Mouse (Mus musculus): ENCODE data around the gene Taf3.

Gene Taf3

DNA sequence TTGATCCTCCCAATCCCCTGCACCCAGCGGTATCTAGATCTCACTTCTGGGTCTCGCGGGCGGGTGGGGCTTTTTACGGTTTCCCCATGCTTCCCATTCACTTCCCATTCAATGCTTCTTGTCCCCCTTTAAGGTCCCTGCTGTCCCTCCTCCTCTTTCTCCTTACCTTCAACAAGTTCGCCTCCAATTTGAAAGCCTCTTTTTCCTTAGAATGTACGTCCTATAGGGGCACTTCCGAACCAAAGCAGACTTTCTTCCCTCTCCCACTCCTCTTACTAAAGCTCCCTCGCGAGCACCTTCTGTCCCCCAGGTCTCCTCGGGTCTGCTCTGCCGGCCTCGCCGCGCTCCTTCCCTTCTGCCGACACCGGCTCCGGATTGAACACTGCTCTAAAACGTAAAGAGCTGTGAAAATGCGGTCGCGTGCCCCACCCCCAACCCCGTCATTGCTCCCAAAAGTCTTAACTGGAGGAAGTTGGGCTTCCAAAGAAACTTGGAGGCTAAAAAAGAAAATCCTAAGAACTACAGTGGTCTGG lies 158.7 kb downstream of the Taf3 start, which contains the start of gene Gata3:
Gene Gata3 (minus strand): TSS at position 384 of the 533 bp plus-strand sequence.
- DNase-seq (ENCODE audit: low spot score in 2 of 2), result no peak

DNA sequence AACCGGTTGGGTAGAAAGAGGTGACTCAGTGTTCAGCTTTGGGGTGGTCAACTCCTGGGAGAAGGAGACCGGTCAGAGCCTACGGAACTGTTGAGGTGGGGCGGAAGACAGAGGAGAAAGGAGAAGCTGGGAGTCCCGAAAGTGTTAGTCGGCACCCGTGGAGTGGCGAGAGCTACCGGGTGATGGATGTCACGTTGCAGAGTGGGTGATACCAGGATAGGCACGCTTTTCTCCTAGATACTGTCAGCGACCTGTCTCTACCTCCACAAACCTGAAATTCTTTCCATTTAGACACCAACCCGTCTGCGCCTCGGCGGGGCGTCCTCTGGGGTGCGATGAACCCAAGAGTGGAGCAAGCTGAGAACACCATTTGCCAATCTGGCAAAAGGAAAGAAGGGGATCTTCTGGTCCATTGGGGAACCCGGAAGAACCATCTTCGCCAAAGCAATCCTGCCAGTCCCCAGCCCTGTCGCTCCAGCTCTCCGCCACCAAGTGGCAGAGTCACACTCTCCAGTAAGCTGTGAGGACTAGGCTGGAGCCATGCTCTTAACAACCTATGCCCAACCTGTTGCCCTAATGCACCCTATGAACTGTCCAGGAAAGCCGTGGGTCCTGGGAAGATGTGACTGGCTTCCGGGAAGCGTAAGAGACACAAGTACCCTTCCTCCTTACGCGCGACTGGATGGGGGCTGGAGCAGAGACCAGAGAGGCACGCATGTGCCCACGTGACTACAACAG lies 159.3 kb downstream of the Taf3 start, which contains the start of gene 9230102O04Rik:
Gene 9230102O04Rik (minus strand): TSS at position 628 of the 738 bp plus-strand sequence.
- DNase-seq (ENCODE audit: low spot score in 2 of 2), result no peak

DNA sequence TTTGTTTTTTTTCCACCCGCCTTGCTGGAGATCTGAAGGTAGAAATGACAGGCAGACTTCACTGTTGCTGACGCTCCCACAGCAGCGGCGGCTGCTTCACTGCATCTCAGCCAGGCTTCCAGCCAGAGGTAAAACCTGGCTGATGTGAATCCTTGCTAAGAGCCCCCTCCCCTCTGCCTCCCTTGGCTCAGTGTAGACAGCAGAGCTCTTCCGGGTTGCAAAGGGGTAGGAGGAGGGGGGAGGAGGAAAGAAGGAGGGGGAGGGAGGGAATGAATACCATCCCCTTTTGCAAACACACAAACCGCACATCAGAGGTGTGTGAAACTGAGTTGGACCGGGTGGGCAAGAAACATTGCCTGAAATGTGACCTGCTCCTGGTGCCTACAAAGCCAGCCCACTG lies 160.8 kb downstream of the Taf3 start:
- no peak for DNase-seq (ENCODE audit: low spot score in 2 of 2)

DNA sequence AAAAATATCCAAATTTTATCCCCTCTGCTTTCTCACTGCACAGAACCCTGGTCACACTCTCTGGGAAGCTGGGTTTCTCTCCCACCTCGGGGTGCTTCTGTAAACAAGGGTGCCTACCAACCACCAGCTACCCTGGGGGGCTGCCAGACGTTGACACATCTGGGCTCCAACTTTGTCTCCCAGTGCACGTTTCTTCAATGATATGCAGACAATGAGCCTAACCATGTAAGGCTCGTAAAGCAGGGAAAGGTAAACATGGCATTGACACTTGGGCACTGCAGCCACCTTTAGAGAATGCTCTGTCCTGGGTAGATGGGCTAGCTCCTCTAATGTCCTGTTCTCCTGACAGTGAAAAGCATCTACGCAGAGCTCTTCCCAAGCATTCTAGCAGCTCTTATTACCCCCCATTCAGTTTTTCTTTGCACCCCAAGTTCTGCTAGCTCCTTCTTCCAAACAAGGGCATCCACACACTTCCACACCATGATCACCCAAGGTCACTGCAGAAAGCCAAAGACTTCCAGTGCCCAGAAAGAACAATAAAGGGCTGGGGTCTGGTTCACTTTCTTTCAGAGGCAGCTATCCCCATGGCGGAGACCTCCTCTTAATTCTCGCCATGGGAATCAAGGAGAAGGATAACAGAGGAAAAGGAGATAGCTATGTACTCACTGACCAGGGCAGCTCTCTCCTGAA lies 161.3 kb downstream of the Taf3 start:
- no peak for DNase-seq (ENCODE audit: low spot score in 2 of 2)

DNA sequence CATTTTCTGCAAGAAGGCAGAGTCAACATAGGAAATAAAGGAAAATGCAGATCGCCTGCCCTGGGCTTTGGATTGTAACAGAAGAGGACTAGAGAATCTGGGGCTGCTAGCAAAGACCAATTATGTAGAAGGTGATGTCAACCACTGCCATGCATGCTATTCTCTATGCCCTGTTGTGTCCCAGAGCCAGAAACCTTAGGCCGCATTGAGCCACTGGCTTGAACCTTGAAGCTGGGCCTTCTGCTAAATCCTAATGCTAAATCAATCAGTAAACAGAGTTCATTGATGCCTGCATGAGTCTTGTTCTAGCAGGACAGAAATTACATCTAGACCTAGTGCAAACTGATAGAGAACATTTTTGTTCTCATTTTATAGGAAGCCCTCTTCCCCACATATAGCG lies 162.4 kb downstream of the Taf3 start:
- DNase-seq (ENCODE audit: low spot score in 2 of 2), result no peak

DNA sequence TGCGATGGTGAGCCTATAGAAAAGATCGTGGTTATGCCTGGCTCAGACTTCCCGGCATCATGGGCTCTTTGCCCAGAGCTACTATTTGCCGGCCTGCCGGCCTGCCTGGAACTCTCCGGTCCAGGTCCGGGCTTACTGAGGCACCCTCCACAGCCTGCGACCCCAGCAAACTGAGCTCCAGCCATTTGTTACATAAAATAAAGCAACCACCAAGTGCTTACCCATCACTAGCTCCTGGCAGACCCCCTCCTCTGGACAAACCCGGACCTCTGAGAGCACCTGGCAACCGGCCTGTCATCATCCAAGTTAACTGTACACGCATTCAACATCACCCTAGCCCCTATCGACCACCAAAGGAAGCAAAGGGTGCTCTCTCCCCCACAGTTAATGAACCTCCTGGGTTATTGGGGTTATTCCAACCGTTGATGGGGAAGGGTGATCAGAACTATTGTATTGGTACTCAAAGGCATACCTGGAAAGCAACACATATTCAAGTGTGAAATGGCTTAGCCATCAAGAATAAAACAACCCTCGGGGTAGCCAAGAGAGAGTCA lies 163.1 kb downstream of the Taf3 start:
- no peak for DNase-seq (ENCODE audit: low spot score in 2 of 2)

DNA sequence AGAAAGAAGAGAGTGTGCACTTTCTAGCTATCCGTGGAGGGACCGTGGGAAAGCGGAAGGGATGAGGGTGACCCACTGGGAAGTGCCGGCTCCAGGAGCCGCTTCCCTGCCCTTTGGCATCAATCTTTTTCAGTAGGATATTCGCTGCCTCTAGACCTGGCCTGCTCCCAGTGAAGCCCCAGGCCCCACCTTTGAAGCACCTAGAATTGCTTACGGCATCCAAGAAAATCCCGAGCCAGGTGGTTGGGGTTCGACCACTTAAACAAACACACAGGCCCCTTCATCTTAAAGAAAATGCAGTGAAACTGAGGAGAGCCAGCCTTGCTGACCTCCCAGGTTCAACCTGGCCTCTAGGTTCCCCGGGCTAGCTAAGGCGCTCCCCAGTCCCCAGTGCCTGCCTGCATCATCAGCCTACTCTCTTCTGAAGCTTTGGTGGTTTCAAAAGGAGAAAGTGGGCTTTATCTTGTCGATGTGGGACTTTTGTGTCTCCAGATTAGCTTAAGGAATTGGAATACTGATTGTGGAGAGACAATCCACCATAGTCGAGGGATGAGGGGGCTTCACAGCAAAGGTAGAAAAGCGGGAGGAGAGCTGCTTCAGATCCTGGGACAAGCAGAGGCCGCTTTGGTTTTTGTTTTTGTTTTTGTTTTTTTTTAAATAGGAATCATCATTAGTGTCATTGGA lies 163.7 kb downstream of the Taf3 start:
- no peak for DNase-seq (ENCODE audit: low spot score in 2 of 2)

DNA sequence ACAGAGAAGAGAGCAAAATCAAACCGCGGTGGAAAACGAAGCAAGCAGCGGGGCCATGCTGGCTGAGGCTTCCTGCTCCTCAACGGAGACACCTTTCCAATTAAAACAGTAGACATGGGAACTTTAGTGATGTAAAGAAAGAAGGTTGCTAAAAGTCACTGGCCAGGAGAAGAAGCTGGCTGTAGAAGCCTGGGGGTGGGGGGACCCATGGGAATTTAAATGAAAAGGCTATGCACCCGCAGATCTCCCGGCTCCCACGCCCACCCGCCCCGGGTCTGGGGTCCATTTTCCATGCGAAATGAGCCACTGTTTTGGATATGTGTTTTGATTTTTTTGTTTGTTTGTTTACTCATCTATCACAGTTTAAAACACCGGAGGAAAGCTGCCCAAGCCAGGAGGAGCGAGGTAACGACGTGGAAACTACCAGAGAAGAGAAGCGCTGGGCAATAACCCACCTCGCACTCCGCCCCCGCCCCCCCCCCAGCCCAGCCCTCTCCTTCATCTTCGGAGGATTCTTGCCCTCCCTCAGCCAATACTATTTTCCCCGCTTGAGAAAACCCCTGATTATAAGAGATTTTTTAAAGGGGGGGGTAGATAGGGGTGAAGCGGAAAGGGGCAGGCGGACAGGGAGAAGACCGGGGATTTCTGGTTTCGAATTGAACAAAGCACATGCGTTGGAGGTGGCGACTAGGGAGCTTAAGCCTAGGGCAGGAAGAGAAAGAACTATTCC lies 164.4 kb downstream of the Taf3 start:
- no peak for DNase-seq (ENCODE audit: low spot score in 2 of 2)

DNA sequence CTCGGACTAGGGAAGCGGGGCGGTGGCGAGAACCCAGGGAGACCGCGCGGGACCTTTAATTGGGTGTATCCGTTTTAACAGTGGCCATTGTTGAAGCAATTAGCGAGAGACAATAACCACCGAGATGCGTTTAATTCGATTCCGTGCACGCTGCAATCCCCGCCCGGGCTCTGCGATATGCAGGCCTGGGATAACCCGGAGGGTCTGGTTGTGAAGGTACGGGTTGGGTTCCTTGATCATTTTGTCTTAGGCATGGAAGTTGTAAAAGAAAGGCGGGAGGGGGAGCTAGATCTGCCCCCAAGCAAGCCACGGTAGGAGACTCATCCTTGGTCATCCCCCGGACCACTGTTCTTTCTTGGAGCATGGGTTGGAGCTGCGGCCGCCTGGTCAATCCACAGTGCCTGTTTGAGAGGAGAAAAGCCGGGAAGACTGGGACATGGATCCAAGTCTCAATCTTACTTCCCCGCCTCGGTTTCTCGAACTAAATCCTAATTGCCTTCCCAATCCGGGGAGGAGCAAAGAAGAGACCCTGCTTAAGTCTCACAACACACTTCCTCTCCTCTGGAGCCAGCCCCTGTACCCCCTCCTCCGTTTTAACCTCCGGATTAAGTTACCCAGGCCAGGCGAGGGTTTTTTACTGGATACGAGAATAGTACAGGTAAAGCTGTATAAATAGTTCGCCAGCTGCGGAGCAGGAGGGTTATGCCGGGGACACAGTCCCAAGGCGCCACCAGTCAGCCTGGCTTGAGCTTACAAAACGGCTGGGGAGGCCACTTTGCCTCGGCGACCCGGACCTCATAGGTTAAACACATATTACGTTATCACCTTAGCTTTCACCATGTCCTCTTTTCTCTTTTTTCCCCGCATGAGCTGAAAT lies 165.2 kb downstream of the Taf3 start:
- no peak for DNase-seq (ENCODE audit: low spot score in 2 of 2)

- DNase-seq (ENCODE audit: low spot score in 2 of 2), result no peak
Measured at GRCm38 (mm10) chr2:9882371-9882925, 165.9 kb downstream of the Taf3 start.

DNA sequence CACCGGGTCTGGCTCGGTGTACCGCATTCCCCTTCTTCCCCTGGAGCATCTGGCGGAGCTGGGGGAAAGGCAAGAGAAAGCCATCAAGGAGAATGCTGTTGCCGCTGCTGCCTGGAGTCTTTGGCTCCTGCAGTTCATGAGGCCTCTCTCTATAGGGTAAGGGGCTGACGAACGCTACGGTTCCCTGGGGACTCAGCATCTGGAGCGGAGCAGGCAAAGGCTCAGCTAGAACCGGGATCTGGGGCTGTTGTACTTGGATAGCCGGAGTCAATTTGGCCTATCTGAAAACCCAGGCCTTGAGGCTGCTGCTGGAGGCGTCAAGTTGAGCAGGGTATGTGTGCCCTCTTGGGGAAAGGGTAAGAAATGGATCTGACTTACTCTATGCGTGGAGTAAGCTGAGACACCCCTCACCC lies 166.8 kb downstream of the Taf3 start:
- no peak for DNase-seq (ENCODE audit: low spot score in 2 of 2)

DNA sequence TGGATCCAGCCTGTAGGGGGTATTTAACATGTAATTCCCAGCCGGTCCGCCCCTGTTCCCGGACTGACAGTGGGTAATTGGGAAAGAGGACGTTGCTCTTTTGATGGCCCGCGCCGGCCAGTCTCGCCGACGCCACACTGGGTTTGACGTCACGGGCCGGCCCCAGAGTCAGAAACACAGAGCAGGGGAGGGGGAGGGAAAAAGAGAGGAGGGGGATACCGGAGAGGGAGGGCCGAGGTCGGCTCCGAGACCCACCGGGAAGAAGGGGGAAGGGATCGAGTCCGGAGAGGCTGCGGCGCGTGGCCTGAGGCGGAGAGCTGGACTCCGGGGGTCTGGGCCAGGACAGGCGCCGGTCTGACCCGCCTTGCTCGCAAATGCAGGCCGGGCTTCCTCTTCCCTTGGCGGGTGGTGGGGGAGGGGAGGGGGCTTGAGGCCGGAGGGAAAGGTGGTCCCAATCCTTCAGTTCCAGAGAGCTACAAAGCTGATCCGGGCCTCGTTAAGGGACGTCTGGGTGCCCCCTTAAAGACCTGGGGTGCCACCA lies 167.3 kb downstream of the Taf3 start, which contains the start of gene 4930412O13Rik:
Gene 4930412O13Rik (plus strand): TSS at position 202 of the 541 bp plus-strand sequence.
- no peak for DNase-seq (ENCODE audit: low spot score in 2 of 2)

GRCm38 (mm10) chr2:9880271-9880670 lies 168.1 kb downstream of the Taf3 start:
- DNase-seq (ENCODE audit: low spot score in 2 of 2), result no peak

GRCm38 (mm10) chr2:9879493-9879892 lies 168.9 kb downstream of the Taf3 start:
- DNase-seq (ENCODE audit: low spot score in 2 of 2), result peak; percentile 64 to 72

GRCm38 (mm10) chr2:9879092-9879491 lies 169.3 kb downstream of the Taf3 start:
- DNase-seq (ENCODE audit: low spot score in 2 of 2), result no peak

DNA sequence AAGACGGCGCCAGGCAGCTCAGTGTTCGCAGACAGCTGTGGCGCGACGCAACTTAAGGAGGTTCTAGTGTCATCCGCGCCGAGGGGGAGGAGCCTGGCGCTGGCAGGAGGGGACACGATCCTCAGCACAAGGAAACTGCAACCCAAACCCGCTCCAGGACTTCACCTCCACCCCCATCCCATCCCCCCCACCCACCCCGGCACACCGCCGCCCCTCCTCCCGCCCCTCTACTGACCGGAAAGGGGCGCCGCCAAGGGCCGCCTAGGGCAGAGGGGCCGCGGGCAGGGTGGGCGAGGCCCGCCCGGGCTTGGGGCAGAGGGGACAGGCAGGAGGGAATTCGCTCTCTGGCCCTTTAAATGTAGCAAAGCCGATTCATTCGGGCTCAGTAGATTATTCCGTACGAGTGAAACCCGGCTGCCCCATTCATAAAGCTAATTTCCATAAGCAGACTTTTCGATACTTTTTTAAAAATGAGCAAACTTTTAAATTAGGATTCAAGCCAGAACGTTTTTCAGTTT lies 169.8 kb downstream of the Taf3 start:
- DNase-seq (ENCODE audit: low spot score in 2 of 2), result no peak

DNA sequence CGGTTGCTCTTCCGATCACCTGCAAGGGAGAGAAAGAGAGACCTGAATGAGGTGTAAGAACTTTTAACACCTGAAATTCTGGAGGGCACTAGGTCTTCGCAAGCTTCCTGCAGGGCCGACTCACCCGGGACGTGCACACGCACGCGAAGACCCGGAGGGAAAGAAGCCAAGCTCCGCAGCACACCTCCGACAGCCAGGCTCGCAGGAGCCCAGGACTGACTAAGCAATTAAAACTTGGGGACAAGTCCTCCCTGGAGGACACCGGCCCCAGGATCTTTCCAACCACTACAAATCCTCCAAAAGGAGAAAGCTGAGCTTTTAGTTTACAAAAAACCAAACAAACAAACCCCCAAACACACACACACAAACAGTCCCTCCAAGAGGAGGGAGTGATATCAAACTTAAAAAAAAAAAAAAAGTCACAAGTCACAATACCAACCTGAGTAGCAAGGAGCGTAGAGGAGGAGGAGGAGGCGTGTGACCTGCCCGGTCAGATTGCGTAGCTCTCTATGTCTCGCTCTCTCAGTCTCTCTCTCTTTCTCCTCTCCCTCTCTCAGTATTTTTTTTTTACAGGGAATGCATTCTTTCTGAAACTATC lies 170.3 kb downstream of the Taf3 start:
- DNase-seq (ENCODE audit: low spot score in 2 of 2), result no peak

GRCm38 (mm10) chr2:9877326-9877690 lies 171.1 kb downstream of the Taf3 start:
- DNase-seq (ENCODE audit: low spot score in 2 of 2), result no peak

All from spleen, postnatal 14 days (tissue).